Mouse (Mus musculus) effector memory CD4-positive, alpha-beta T cell, adult 5 months (primary cell): ENCODE results near the gene E2f4. TPM values are rescaled to one million over a fixed set of nuclear protein-coding genes. Genes with fewer than 3 reads are reported as not detected.

Experiments
- polyA plus RNA-seq: library from polyadenylated mRNA; unstranded; fragments of 100-300 nt; shearing (Covaris generic); gene quantifications from one replicate; pipeline ENCODE4 v1.2.1, GENCODE M21; 2017

The E2f4 gene
- 134 TPM for polyA plus RNA-seq

DNA sequence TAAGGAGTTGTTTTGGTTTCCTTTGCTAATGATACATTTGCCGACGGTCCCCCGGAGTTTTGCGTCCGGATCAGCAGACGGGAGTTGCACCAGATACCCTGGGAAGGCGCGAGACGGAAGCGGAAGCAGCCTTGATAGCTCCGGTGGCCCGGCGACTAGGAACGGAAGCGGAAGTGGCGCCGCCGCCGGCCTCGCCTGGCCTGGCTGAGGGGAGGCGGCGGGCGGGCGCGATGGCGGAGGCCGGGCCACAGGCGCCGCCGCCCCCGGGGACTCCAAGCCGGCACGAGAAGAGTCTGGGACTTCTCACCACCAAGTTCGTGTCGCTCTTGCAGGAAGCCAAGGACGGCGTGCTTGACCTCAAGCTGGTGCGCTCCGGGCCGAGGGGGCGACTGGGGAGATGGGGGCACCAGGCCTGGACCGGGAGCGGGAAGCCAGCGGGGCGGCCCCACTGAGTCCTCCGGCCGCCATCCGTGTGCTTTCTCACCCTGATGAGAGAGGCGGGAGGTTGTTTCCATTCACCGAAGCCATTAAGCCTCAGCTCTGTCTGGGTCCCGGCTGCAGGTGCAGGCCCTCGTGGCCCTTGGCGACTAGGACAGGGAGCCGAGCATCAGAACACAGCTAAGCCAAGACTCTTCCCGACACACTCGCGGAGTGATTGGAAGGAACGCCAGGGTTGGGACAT lies at the start of gene E2f4:
Gene E2f4, plus strand, starts transcription at position 153 of the 682 bp plus-strand sequence.

DNA sequence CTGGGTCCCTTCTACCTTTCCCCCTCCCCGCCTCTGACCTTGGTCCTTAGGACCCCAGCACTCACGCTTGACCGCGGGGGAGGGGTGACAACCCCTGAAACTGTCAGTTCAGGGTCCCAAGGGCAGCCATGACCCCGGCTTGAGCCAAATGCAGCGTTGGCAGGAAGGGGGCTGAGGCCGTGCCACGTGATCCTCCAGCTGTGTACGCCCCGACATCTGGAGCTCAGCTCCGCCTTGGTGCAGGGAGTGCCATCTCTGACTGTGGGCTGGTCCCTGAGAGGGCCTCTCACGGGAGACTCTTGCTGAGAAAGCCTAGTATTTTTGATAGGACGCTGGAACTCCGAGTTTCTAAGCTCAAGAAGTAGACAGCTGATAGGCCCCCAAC lies 42.5 kb upstream of the E2f4 start, which contains the start of gene B3gnt9:
Gene B3gnt9, minus strand, starts transcription at position 188 of the 385 bp plus-strand sequence.

DNA sequence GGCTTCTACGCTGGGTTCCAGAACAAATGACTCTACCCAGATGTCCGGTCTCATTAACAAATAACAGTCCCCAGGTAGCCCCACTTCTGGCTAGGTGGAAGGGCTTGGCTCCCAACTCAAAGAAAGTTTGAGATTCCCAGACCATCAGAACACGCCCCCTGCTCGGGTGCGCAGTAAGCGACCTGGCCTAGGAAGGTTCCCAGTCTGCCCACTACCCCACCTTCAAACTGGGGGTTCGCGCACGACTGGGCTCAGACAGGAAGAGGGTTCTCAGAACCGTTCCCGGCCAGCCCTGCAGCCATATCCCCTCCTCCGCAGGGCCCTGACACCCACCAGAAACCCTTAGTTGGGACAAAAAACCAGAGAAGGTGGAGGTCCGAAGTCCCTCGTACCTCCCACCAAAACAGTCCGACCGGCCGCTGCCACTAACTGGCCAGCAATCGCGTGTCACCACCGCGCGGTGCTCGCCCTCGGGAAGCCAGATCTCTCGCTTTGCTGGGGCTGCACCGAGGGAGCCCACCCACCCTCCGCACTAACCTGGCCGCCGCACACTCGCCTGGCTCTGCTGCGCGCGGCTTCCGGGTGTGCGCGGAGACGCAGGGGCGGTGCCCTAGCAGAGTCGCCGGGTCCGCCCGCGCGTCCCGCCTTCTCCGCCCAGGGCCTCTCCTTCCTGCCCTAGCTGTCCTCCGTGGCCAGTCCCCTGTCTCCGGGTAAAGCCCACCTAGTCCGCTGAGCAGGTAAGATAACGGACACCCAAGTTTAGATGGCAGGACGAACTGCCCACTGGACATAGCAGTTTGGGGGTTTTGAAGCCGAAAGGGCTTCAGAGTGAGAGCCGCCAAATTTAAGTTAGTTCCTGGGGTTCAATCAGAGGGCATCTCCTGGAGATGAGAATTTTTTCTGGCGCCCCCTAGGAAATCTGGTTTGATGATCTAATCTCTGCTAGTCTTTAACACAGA lies 33.2 kb upstream of the E2f4 start, which contains the start of the genes Tradd and Fbxl8:
Gene Tradd, minus strand, starts transcription at position 586 of the 959 bp plus-strand sequence.
Gene Fbxl8, plus strand, starts transcription at position 625 of the 959 bp plus-strand sequence.

DNA sequence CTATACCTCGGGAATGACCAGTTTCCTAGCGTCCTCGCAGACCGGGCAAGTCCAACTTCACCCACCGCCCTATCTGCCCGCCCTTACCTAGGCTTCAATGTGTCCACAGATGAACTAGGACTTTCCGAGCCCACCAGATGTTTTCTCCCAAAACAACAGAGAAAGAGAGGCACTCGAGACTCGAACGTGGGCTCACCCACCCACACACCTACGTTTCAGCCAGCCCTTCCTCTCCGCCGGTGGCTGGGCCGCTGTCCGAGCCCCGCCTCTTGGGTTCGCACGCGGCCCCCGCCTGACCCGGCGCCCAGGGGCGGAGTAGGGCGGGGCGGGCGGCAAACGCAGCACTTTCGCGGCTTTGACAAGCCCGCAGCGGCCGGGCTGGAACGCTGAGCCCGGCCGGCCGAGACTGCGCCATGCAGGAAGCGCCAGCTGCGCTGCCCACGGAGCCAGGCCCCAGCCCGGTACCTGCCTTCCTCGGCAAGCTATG lies 28.0 kb upstream of the E2f4 start, which contains the start of gene Hsf4:
Gene Hsf4, plus strand, starts transcription at position 341 of the 487 bp plus-strand sequence.

DNA sequence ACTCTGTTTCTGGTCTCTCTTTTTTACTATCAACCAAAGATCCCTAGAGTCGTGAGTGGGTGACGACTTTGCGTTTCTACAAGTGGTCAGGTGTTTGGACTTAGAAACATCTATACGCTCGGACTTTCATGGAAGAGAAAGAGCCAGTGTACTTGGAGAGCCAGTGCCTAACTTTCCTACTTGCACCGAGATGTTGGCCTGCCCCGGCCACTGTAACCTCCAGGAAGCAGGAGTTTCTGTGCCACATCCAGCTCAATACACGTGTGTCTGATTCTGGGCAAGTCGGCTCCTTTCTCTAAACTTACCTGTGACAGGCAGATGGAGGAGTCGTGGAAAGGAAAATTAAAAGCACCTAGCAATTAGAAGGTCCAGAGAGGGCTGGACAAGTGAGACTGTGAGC lies 21.6 kb upstream of the E2f4 start, which contains the start of gene Nol3:
Gene Nol3, plus strand, starts transcription at position 301 of the 400 bp plus-strand sequence.

GRCm38 (mm10) chr8:105289805-105290460 lies 7.5 kb upstream of the E2f4 start, which contains the start of gene 4931428F04Rik:
Gene 4931428F04Rik (minus strand): TSS chr8:105289864.

DNA sequence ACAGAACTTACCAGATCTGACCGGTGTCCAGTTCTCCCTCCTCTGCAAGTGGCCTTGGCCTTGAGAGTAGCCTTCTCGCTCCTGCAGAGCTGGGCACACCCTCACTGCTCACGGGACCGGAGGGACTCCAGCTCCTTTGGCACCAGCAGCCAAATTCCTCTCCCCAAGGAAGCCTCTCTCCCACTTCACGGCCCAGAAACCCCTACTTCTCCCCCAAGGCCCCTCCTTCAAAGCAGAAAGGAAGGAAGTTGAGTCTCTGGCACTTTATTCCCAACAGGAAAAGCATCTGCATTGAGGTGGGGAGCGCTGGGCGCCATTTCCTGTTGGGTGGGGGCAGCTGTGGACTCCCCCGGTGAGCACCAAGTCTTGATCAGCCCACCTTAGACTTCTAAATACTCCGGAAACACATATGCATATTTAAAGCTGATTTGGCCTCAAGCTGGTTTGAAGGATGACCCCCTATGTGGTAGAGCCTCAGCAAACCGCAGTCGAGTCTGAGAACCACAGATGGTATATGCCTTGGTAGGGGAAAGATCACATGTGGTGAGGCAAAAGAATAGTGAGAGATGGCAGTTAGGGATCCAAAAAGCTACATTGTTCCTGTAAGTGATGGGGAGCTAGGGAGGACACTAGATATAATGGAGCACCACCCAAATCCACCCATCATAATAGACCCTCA lies 1.4 kb upstream of the E2f4 start, which contains the start of gene Exoc3l:
Gene Exoc3l, minus strand, starts transcription at position 207 of the 679 bp plus-strand sequence.

DNA sequence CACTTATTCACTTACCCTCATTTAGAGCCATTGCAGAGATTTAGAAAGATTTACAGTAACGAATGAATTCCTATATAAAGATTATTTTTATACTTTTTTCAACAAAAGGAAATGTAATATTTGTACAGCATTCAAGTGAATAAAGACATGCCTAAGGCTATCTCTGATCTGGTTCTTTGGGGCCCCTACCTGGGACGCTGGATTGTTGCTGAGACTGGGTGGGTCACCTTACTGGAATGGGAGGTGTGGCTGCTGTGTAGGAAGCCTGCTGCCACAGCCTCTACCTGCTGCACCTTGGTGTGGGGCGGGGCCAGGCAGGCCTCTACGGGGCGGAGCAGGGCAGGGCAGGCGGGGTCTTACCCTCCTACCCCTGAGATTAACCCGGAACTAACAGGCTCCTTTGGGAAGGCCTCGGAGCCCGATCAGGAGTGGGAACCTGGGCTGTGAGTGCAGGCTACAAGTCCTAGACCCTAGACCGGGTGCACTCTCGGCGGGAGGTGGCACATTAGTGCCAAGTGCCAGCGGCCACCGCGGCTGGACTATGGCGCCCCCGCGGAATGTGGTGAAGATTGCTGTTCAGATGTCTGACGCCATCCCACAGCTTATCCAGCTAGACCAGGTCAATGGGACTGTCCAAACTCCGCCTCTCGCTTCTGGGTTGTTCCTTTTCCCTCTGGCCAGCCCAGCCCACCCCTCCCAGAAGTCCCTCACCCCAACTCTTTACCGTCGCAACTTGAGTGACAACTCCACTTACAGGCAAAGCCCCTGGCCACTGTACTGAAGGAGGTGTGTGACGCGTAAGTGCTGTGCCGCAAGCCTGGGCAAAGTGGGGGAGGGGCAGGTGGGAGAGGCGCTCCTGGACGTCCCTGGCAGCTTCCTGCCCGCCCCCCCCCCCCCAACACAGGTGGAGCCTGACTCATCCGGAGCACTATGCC lies 8.0 kb downstream of the E2f4 start, which contains the start of gene Elmo3:
Gene Elmo3, plus strand, starts transcription at position 391 of the 935 bp plus-strand sequence.

GRCm38 (mm10) chr8:105326141-105326672 lies 28.7 kb downstream of the E2f4 start, which contains the start of the genes Lrrc29 and Tmem208:
Gene Lrrc29 (minus strand): TSS chr8:105326278.
Gene Tmem208 (plus strand): TSS chr8:105326354.

DNA sequence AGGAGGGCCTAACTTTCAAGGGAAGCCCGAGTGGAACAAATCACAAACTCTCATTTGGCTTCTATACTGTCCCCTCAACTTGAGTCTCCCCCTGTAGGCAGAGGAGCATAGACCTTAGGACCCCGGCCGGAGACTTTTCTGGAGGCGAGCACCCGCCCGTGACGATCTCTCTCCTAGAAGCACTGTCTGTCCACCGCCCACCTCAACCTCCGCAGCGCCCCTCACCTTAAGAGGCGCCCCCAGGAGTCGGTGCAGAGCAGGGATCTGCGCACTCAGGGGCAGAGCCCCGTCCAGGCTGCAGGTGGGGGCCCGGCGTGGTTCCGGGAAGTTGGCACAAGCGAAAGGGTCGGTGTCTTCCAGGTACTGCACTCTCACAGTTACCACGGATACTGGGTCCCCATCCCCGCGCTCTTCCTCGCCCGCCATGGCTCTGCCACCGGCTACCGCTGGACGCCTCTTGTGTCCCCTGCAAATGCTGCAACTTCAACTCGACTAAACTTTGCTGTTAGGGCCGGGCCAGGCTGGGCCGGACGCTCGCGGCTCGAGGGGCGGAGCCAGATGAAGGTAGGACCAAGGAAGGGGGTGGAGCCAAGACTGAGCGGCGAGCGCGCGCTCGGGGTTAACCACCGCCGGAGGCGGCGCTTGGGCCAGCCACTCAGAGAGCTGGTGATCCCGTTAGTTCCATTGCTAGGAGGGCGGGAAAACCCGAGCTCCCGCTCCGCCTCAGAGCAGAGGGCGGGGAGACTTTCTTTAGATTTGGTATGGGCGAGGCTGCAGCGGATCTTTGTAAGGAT lies 50.2 kb downstream of the E2f4 start, which contains the start of gene Fhod1:
Gene Fhod1, minus strand, starts transcription at position 526 of the 794 bp plus-strand sequence.

GRCm38 (mm10) chr8:105348450-105349095 lies 51.1 kb downstream of the E2f4 start, which contains the start of gene Slc9a5:
Gene Slc9a5 (plus strand): TSS chr8:105348843.

Other genes starting within 250 kb of the E2f4 start
- not detected for gene Ces3a, start 249.1 kb upstream of the E2f4 start, polyA plus RNA-seq
- gene Ces3b, start 213.9 kb upstream of the E2f4 start, polyA plus RNA-seq, result not detected
- gene Ces4a, start 165.9 kb upstream of the E2f4 start, polyA plus RNA-seq, result not detected
- 91.0 TPM for gene Cbfb, start 127.0 kb upstream of the E2f4 start, polyA plus RNA-seq
- gene D230025D16Rik, start 72.5 kb upstream of the E2f4 start, polyA plus RNA-seq, result 19.4 TPM
- 0.67 TPM for gene B3gnt9, start 42.5 kb upstream of the E2f4 start, polyA plus RNA-seq
- 46.7 TPM for gene Tradd, start 33.1 kb upstream of the E2f4 start, polyA plus RNA-seq
- gene Fbxl8, start 33.0 kb upstream of the E2f4 start, polyA plus RNA-seq, result 9.4 TPM
- 2.4 TPM for gene Hsf4, start 27.9 kb upstream of the E2f4 start, polyA plus RNA-seq
- not detected for gene Nol3, start 21.5 kb upstream of the E2f4 start, polyA plus RNA-seq
- 2.6 TPM for gene 4931428F04Rik, start 7.8 kb upstream of the E2f4 start, polyA plus RNA-seq
- 1.3 TPM for gene Exoc3l, start 1.6 kb upstream of the E2f4 start, polyA plus RNA-seq
- gene Elmo3, start 7.9 kb downstream of the E2f4 start, polyA plus RNA-seq, result 5.1 TPM
- gene Lrrc29, start 28.6 kb downstream of the E2f4 start, polyA plus RNA-seq, result 1.1 TPM
- 54.6 TPM for gene Tmem208, start 28.7 kb downstream of the E2f4 start, polyA plus RNA-seq
- 0.79 TPM for gene Fhod1, start 50.3 kb downstream of the E2f4 start, polyA plus RNA-seq
- 0.12 TPM for gene Slc9a5, start 51.2 kb downstream of the E2f4 start, polyA plus RNA-seq
- gene Plekhg4, start 75.6 kb downstream of the E2f4 start, polyA plus RNA-seq, result not detected
- not detected for gene Kctd19, start 115.8 kb downstream of the E2f4 start, polyA plus RNA-seq
- not detected for gene Lrrc36, start 115.9 kb downstream of the E2f4 start, polyA plus RNA-seq
- gene Tppp3, start 173.9 kb downstream of the E2f4 start, polyA plus RNA-seq, result 1.8 TPM
- 9.3 TPM for gene Zdhhc1, start 199.2 kb downstream of the E2f4 start, polyA plus RNA-seq
- gene Hsd11b2, start 221.1 kb downstream of the E2f4 start, polyA plus RNA-seq, result 0.74 TPM